In genomic region chr5:70400561-70400960, GRCm38 (mm10) we compare ENCODE assay signal across 18 mouse cellular contexts.
"Had no signal": no experiment of that assay in that cellular context is flagged by ENCODE, and none has a peak within 500 bp of the region (broad histone marks: within the 10 kb centered on the region; RNA-seq: fewer than 3 reads in every experiment).

No protein-coding gene starts in this region.

- DNase-seq: lung, embryonic 14.5 days; lung, postnatal 10 days; lung, postnatal 4 days; midbrain, embryonic 14.5 days; retina, postnatal 1 day; right cerebral cortex, adult 18-20 months; right cerebral cortex, postnatal 25 days; right cerebral cortex, postnatal 4 days; spleen, adult 18-20 months; thymus, adult 18-20 months; thymus, postnatal 14 days; thymus, postnatal 36 days had no signal

- H3K36me3 ChIP-seq: midbrain, embryonic 10.5 days; midbrain, embryonic 12.5 days; neural tube, embryonic 13.5 days; neural tube, embryonic 15.5 days had no signal

- H3K4me2 ChIP-seq: lung, embryonic 14.5 days; midbrain, embryonic 12.5 days; neural tube, embryonic 13.5 days; neural tube, embryonic 15.5 days had no signal

- H3K4me1 ChIP-seq: midbrain, embryonic 10.5 days; midbrain, embryonic 12.5 days; neural tube, embryonic 13.5 days; neural tube, embryonic 15.5 days had no signal

- H3K9me3 ChIP-seq: midbrain, embryonic 10.5 days; midbrain, embryonic 12.5 days; neural tube, embryonic 13.5 days; neural tube, embryonic 15.5 days had no signal

- ATAC-seq: midbrain, embryonic 16.5 days had no signal

- H3K27me3 ChIP-seq: midbrain, embryonic 12.5 days; neural tube, embryonic 13.5 days; neural tube, embryonic 15.5 days had no signal

- H3K4me3 ChIP-seq: midbrain, embryonic 10.5 days; midbrain, embryonic 12.5 days; myocyte; neural tube, embryonic 13.5 days; neural tube, embryonic 15.5 days had no signal

- H3K27ac ChIP-seq: midbrain, embryonic 10.5 days; midbrain, embryonic 12.5 days; neural tube, embryonic 13.5 days; neural tube, embryonic 15.5 days had no signal

- H3K9ac ChIP-seq: lung, embryonic 14.5 days; midbrain, embryonic 12.5 days; neural tube, embryonic 13.5 days; neural tube, embryonic 15.5 days had no signal
